Mouse (Mus musculus) thymus, adult 2 months (tissue): ENCODE data around the gene Tmc6. TPM values are rescaled to one million over a fixed set of nuclear protein-coding genes. Genes with fewer than 3 reads are reported as not detected.
A peak's percentile ranks its signal among the peaks of the same experiment; 100 is the strongest.

Experiments used
- DNase-seq: peaks from one replicate; pipeline ENCODE4 v3.0.0; 2021
- H3K27ac ChIP-seq: fragments of 200-500 bp; 2 replicates; pipeline ENCODE4 v1.5.1; 2012; ENCODE audit warnings: low read length, control low read depth; ENCODE audit not compliant: control insufficient read depth, insufficient read depth
- H3K27me3 ChIP-seq: fragments of 200-500 bp; 2 replicates; pipeline ENCODE4 v1.6.1; 2012; ENCODE audit warnings: mild to moderate bottlenecking, low read length, moderate library complexity, mixed read lengths; ENCODE audit not compliant: control insufficient read depth, insufficient read depth
- H3K36me3 ChIP-seq: fragments of 200-500 bp; 2 replicates; pipeline ENCODE4 v1.6.1; 2012; ENCODE audit warnings: mild to moderate bottlenecking, low read length, moderate library complexity; ENCODE audit not compliant: control insufficient read depth, insufficient read depth
- H3K4me1 ChIP-seq: fragments of 200-500 bp; replicated peaks from 2 replicates; pipeline ENCODE4 v1.6.1; 2012; ENCODE audit warnings: low read length; ENCODE audit not compliant: control insufficient read depth, insufficient read depth
- H3K4me3 ChIP-seq: fragments of 200-500 bp; 2 replicates; pipeline ENCODE4 v1.5.1; 2012; ENCODE audit warnings: mild to moderate bottlenecking, low read length, control low read depth, moderate library complexity; ENCODE audit not compliant: control insufficient read depth, insufficient read depth
- CTCF ChIP-seq: fragments of 200-500 bp; IDR thresholded peaks from 2 replicates; pipeline ENCODE4 v1.5.1; 2012; ENCODE audit warnings: mild to moderate bottlenecking, control low read depth, low read length, moderate library complexity, borderline replicate concordance; ENCODE audit not compliant: control insufficient read depth, poor library complexity, insufficient read depth; ENCODE audit errors: extremely low read depth
- POLR2A ChIP-seq: fragments of 200-500 bp; IDR thresholded peaks from 2 replicates; pipeline ENCODE4 v1.6.1; 2012; ENCODE audit warnings: mild to moderate bottlenecking, low read length, control low read depth, moderate library complexity; ENCODE audit not compliant: control insufficient read depth, poor library complexity, insufficient read depth; ENCODE audit errors: extremely low read depth
- WGBS: fragments of 180-500 bp; shearing (Covaris S2); methylation state at CpG from one replicate; pipeline ENCODE4 v1.1.7; 2018; 5-methylcytosine and 5-hydroxymethylcytosine counted together
- polyA plus RNA-seq: library from polyadenylated mRNA; depleted of rRNA; stranded (reverse); fragments of >200 nt; gene quantifications from 2 replicates; pipeline ENCODE4 v1.2.3, GENCODE M21; 2012; rRNA removed

Gene Tmc6
- 201 and 217 TPM in 2 replicates for polyA plus RNA-seq

DNA sequence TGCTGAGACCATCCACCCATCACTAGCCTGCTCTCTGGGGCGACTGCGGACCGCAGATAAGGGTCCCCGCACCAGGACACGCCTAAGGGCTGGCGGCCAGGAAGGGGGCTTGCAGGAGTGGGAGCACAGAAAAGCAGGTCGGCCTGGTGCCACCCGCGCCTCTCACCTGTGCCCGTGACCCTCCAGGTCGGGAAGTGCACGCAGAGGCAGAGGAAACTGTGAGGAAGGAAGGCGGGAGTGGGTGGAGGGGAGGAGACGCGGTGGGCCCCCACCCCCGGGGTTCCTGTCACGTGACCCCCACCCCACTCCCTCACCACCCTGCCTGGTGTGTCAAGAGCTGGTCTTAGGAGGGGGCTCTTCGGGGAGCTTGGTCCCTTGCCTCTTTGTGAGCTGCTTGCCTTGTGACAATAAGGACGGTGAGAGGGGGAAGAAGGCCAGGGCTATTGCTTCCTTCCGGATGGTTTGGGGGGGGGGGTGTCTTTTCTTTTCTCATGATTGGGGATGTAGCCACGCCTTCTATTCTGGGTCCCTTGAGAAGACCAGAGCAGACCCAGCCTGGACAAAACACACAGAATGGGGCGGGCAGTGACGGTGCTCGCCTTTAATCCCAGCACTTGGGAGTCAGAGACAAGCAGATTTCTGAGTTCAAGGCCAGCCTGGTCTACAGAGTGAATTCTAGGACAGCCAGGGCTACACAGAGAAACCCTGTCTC, at the start of gene Tmc6, which contains the start of gene Tmc8:
Gene Tmc6 (minus strand): TSS at position 206 of the 712 bp plus-strand sequence.
Gene Tmc8 (plus strand): TSS at position 84 of the 712 bp plus-strand sequence.
- DNase-seq = peak; percentile 92
- 2% methylated on average over 24 of the region's 24 CpGs for WGBS
- Histone ChIP-seq H3K27ac (peak within 1 kb of the TSS; percentile 99), H3K27me3 (no peaks in the 10 kb centered on the region), H3K4me3 (peak within 1 kb of the TSS; percentile 99), H3K36me3 (peaks cover 21% of the 10 kb centered on the region), H3K4me1 (peaks cover 44% of the 10 kb centered on the region)
- TF ChIP-seq CTCF (no peak), POLR2A (peak; percentile 99)

DNA sequence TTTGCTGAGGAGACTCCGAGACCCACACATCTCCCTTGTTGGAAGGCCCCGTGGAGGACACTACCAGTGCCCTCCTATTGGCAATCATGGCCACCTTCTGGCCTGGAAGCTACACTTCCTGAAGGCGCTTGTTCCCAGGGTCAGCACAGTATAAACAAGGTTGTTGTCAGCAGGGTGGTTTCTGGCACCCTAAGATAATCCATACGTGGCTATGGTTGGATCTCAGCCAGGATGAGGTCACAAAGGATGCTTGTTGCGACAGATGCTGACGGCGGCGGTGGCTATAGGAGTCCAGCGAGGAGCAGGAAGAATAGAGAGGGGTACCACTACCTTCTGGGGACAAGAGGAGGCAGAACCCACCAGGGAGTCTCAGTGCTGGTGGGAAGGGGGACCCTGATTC, 48.4 kb upstream of the Tmc6 start:
- H3K27ac ChIP-seq = no peak overlapping the region
- no peak overlapping the region for H3K4me3 ChIP-seq
- TF ChIP-seq POLR2A = no peak
- TF ChIP-seq CTCF = no peak
- 92% methylated on average over 9 of the region's 9 CpGs for WGBS
- no peaks in the 10 kb centered on the region for H3K36me3 ChIP-seq
- peaks cover 50% of the 10 kb centered on the region for H3K4me1 ChIP-seq
- H3K27me3 ChIP-seq = no peaks in the 10 kb centered on the region
- DNase-seq = no peak

DNA sequence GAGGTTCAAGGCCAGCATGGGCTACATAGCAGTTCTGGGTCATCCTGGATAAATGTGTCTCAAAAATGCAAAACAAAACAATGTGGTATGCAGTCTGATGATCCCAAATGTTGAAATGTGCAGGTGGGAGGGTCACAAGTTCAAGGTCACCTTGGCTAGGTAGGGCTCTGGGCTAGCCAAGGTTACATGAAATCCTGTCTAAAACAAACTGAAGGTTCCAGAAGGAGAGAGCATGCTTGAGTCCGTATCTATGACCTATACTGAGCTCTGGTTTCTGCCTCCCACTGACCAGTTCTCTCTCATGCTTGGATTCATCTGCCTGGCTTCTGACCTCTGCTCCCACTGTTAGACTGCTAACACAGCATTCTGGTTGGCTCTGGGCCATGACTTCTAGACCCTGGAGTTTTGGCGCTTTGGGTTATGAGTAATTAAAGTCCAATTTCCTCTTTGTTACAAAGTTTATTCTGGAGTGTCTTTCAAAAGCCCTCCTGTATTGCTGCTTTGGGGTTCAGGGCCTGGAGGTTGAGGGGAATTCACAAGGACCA, 47.7 kb upstream of the Tmc6 start:
- TF ChIP-seq CTCF = no peak
- no peak for TF ChIP-seq POLR2A
- Histone ChIP-seq H3K27me3 (no peaks in the 10 kb centered on the region), H3K36me3 (no peaks in the 10 kb centered on the region), H3K4me1 (peaks cover 56% of the 10 kb centered on the region), H3K4me3 (no peak overlapping the region), H3K27ac (no peak overlapping the region)
- DNase-seq = no peak
- 89% methylated on average over 2 of the region's 2 CpGs for WGBS

DNA sequence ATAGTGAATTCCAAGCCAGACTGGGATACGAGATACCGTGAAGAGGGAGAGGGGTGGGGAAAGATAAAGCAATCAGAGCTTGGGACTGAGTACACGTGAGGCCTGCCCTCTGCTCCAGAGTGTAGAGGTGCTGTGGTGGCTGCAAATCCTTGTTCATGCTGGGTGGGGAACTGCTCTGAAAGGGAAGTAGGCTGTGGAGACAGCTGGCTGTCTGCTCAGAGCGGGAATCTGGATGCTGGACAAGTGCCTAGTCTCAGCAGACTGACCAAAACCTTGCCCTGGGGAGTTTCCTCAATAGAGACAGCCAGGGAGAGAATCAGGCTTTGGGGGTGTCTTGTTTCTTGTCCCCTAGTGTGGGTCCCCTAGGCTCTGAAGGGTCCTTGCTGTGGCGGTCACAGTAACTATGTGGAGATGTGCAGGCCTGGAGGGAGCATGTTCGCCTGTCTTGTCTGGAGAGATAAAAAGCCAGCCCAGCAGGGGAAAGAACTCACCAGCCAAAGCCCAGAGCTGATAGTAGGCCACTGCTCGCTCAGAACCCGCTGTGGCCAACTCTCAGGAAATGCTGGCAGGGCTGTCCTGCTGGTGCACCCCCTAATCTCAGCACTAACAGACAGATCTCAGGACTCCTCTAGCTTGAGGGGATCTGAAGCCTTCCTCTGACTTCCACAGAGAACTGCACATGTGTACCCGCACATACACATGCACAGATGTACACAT, 47.0 kb upstream of the Tmc6 start:
- no peak for DNase-seq
- TF ChIP-seq CTCF (no peak), POLR2A (no peak)

DNA sequence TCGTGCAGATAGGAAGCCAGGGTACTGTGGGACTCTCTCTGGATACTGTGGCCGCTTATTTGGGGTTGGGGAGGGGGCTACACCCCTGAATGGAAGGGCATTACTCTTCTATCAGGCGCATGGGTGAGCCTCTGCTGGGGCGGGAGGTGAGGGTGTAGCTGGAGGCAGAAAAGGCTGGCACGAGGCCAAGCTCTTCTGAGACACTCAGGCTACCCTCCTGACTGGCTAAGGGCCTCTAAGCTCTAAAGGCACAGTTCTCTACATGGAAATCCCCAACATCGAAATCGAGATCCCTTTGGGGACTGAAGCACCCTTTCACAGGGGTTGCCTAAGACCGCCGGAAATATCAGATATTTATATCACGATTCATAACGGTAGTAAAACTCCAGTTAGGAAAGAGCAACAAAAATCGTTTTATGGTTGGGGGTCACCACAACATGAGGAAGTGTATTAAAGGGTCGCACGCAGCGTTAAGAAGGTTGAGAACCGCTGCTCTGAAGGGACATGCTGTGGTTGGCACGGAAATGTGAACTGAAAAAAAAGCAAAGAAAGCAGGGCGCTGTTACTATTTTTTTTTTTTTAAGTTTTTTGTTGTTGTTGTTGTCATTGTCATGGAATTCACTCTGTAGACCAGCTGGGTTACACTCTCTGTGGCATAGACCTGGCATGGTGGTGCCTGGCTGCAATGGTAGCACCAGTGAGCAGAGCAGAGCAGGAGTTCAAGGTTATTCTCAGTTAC, 46.3 kb upstream of the Tmc6 start:
- H3K27ac ChIP-seq = peak overlapping the region; percentile 90
- no peak for TF ChIP-seq POLR2A
- no peak for TF ChIP-seq CTCF
- peak overlapping the region; percentile 8; the same call in 1 of the 2 replicates for H3K4me3 ChIP-seq
- no peaks in the 10 kb centered on the region for H3K27me3 ChIP-seq
- peak; percentile 49 for DNase-seq
- 19% methylated on average over 18 of the region's 18 CpGs for WGBS
- H3K4me1 ChIP-seq = peaks cover 64% of the 10 kb centered on the region
- H3K36me3 ChIP-seq = no peaks in the 10 kb centered on the region

More for the DNA sequence above, 47.0 kb upstream of the Tmc6 start:
- Histone ChIP-seq H3K36me3 (no peaks in the 10 kb centered on the region), H3K27me3 (no peaks in the 10 kb centered on the region), H3K27ac (peak overlapping the region; percentile 90), H3K4me1 (peaks cover 62% of the 10 kb centered on the region), H3K4me3 (no peak overlapping the region)
- WGBS = 80% methylated on average over 9 of the region's 9 CpGs

DNA sequence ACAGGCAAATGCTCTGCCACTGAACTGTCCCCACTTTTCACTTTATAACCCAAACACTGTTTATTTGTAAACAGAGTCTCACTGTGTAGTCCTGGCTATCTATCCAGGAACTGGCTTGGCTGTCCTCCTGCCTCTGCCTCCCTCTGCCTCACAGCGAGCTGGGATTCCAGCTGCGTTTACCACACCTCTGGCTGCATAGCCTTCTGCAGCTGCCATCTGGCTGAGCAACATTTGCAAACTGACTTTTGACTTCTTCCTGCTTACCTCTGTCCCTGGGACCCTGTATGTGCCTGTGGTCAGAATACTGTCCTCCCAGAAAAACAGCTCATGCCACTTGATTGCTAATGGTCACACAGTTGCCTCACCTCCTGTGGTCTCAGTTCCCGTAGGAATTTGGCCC, 45.4 kb upstream of the Tmc6 start:
- Histone ChIP-seq H3K36me3 (no peaks in the 10 kb centered on the region), H3K4me1 (peaks cover 60% of the 10 kb centered on the region), H3K27me3 (no peaks in the 10 kb centered on the region), H3K4me3 (no peak overlapping the region; the same call in 1 of the 2 replicates), H3K27ac (peak overlapping the region; percentile 90)
- 28% methylated on average over 3 of the region's 3 CpGs for WGBS
- peak; percentile 36 for DNase-seq
- TF ChIP-seq CTCF = no peak
- TF ChIP-seq POLR2A = no peak
